Mouse (Mus musculus) MEL (cell line): ENCODE data around the gene Mapkbp1.

Experiments
- CHD1 ChIP-seq: IDR thresholded peaks from 2 replicates; pipeline ENCODE4 v1.6.1; 2012; ENCODE audit warnings: low read depth, mild to moderate bottlenecking, inconsistent platforms, low read length, improper control_type of control experiment
- ETS1 ChIP-seq: IDR thresholded peaks from 2 replicates; pipeline ENCODE4 v1.6.1; 2012; ENCODE audit warnings: low read depth, mild to moderate bottlenecking, inconsistent platforms, low read length, improper control_type of control experiment, moderate library complexity
- GABPA ChIP-seq: IDR thresholded peaks from 2 replicates; pipeline ENCODE4 v1.6.1; 2012; ENCODE audit warnings: low read depth, mild to moderate bottlenecking, inconsistent platforms, low read length, improper control_type of control experiment, moderate library complexity
- KAT2A ChIP-seq: conservative IDR thresholded peaks from 2 replicates; pipeline ENCODE4 v1.6.1; 2012; ENCODE audit warnings: low read depth, low read length, improper control_type of control experiment, inconsistent platforms
- MAFK ChIP-seq: IDR thresholded peaks from 2 replicates; pipeline ENCODE4 v1.6.1; 2011; ENCODE audit warnings: low read depth, mild to moderate bottlenecking, low read length, improper control_type of control experiment, borderline replicate concordance
- POLR2A ChIP-seq, 2 experiments: IDR thresholded peaks; 2 replicates each; pipeline ENCODE4 v1.6.1; 2011 to 2012; ENCODE audit warnings: low read length in 2 of 2, mild to moderate bottlenecking in 2 of 2, control low read depth in 1 of 2, improper control_type of control experiment in 1 of 2, low read depth in 1 of 2, moderate library complexity in 1 of 2; ENCODE audit not compliant: control insufficient read depth in 1 of 2, insufficient read depth in 1 of 2, poor library complexity in 1 of 2

DNA sequence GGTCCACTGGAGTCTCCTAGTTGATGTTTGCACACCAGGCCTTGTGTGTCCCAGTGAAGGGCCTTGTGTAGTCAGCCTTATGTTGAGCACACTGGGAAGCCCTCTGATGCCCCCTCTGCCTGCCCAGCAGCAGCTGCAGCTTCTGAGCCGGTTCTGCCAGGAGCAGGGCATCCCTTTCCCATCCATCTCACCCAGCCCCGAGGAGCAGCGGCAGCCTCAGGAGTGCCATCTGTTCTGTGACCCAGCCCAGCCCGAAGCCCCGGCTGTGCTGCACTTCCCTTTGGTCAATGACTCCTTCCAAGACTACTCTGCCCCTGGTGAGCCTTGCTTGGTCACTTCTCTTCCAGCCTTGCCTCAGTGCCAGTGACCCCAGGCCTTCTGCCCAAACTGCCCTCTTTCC is 68.5 kb downstream of the Mapkbp1 start:
- TF ChIP-seq POLR2A (IDR thresholded peaks at IDR 0.05; ENCODE audit: control insufficient read depth in 1 of 2, insufficient read depth in 1 of 2, low read depth in 1 of 2, low read length in 2 of 2, poor library complexity in 1 of 2) (no peak), KAT2A (no peak), ETS1 (no peak), CHD1 (no peak), GABPA (no peak), MAFK (no peak)
